Mouse (Mus musculus) heart, adult 2 months (tissue): Measurements from ENCODE around the gene Marveld1. TPM values are rescaled to one million over a fixed set of nuclear protein-coding genes. Genes with fewer than 3 reads are reported as not detected.

ENCODE experiments used
- DNase-seq, 2 experiments: peaks; one replicate each; pipeline ENCODE4 v3.0.0; 2021
- H3K27ac ChIP-seq: fragments of 200-600 bp; 2 replicates; pipeline ENCODE4 v1.8.1; 2022
- H3K27me3 ChIP-seq: fragments of 200-500 bp; 2 replicates; pipeline ENCODE4 v1.6.1; 2012; ENCODE audit warnings: mild to moderate bottlenecking, low read length, inconsistent platforms, mixed read lengths; ENCODE audit not compliant: control insufficient read depth, insufficient read depth
- H3K36me3 ChIP-seq: fragments of 200-500 bp; 2 replicates; pipeline ENCODE4 v1.6.1; 2012; ENCODE audit warnings: low read length, inconsistent platforms; ENCODE audit not compliant: control insufficient read depth, insufficient read depth
- H3K4me1 ChIP-seq: fragments of 200-500 bp; 2 replicates; pipeline ENCODE4 v1.6.1; 2011; ENCODE audit warnings: low read length; ENCODE audit not compliant: control insufficient read depth, insufficient read depth
- H3K4me3 ChIP-seq: fragments of 200-600 bp; 2 replicates; pipeline ENCODE4 v1.8.1; 2022
- H3K79me2 ChIP-seq: fragments of 200-500 bp; replicated peaks from 2 replicates; pipeline ENCODE4 v1.6.1; 2012; ENCODE audit warnings: mild to moderate bottlenecking, inconsistent platforms, low read length, moderate library complexity, mixed read lengths; ENCODE audit not compliant: control insufficient read depth, insufficient read depth
- H3K9ac ChIP-seq: fragments of 200-500 bp; 2 replicates; pipeline ENCODE4 v1.6.1; 2012; ENCODE audit warnings: low read depth, mild to moderate bottlenecking, control low read depth, inconsistent platforms, low read length, mixed read lengths
- CTCF ChIP-seq: fragments of 200-600 bp; IDR thresholded peaks from 2 replicates; pipeline ENCODE4 v1.8.1; 2022; ENCODE audit warnings: antibody characterized with exemption, mild to moderate bottlenecking, moderate library complexity
- EP300 ChIP-seq: fragments of 200-500 bp; IDR thresholded peaks from 2 replicates; pipeline ENCODE4 v1.6.1; 2011; ENCODE audit warnings: low read depth, low read length, control low read depth; ENCODE audit not compliant: insufficient read depth
- POLR2A ChIP-seq: fragments of 200-500 bp; IDR thresholded peaks from 2 replicates; pipeline ENCODE4 v1.6.1; 2011; ENCODE audit warnings: mild to moderate bottlenecking, low read depth, low read length, control low read depth; ENCODE audit not compliant: insufficient read depth
- WGBS: fragments of 180-500 bp; shearing (Covaris S2); methylation state at CpG from one replicate; pipeline ENCODE4 v1.1.7; 2018; 5-methylcytosine and 5-hydroxymethylcytosine counted together
- intact Hi-C: fragments of 180-260 bp; cut with DNase I; formaldehyde crosslinking; loops from one replicate; pipeline ENCODE4 v1.15.1; 2025
- polyA plus RNA-seq: library from polyadenylated mRNA; depleted of rRNA; stranded (reverse); fragments of >200 nt; gene quantifications from 2 replicates; pipeline ENCODE4 v1.2.3, GENCODE M21; 2012
- total RNA-seq, 2 experiments: library from RNA; stranded (reverse); gene quantifications; 2 replicates each; pipeline ENCODE4 v1.2.3; 2021

The Marveld1 gene
- total and polyA plus RNA-seq, 3 experiments = 21.1 to 55.0 (median 21.9) TPM

DNA sequence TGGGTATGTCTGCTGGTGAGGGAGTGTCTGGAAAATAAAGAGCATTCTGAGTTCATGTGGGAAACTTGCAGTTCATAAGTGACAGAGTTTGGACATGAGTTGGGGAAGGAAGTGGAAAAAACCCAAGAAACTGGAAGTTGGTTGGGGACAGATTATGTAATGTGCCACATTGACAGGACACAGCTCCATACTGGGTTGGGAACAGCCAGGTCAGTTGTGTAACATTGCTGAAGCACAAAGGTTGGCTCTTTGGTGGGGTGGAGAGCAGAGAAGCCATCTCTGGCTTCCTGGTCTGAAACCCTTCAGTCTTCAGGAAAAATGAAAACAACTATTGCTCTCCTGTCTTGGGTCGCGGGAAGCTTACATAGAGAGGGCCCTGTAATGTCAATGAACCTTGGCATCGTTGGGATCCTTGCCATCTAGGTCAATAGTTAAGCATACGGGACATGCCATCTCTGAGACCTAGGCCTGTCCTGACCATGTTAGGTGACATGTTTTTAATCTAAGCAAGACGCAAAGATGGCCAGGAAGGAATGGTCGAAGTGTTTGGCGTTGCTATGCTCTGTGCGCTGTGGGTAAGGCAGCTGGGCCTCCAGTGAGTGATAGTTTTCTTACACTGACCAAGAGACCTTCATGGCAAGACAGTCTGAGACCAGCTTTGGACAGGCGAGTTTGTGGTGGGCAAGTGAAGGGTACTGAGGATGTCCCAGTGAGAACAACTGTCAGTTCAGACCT is 757 bp upstream of the Marveld1 start:
- TF ChIP-seq CTCF = no peak
- TF ChIP-seq POLR2A = peak; percentile 48; the same call in 1 of the 2 replicates
- TF ChIP-seq EP300 = 0 out of 2 replicates have a peak, but pooled peaks have one; percentile 39
- DNase-seq = peak in 1 of 2 experiments; percentile 26
- Histone ChIP-seq H3K79me2 (no peaks in the 10 kb centered on the region), H3K4me3 (no peak overlapping the region), H3K27me3 (no peaks in the 10 kb centered on the region), H3K36me3 (no peaks in the 10 kb centered on the region), H3K27ac (peak overlapping the region; percentile 96), H3K4me1 (peaks cover 17% of the 10 kb centered on the region), H3K9ac (no peak overlapping the region)
- WGBS = 94% methylated on average over 9 of the region's 9 CpGs
- intact Hi-C loops = loop anchor here (5.0 to 10.0 kb wide), 3 partner anchors 54 to 212 kb away; partner anchors contain the start of genes Exosc1, Mms19, Pi4k2a and Ubtd1

DNA sequence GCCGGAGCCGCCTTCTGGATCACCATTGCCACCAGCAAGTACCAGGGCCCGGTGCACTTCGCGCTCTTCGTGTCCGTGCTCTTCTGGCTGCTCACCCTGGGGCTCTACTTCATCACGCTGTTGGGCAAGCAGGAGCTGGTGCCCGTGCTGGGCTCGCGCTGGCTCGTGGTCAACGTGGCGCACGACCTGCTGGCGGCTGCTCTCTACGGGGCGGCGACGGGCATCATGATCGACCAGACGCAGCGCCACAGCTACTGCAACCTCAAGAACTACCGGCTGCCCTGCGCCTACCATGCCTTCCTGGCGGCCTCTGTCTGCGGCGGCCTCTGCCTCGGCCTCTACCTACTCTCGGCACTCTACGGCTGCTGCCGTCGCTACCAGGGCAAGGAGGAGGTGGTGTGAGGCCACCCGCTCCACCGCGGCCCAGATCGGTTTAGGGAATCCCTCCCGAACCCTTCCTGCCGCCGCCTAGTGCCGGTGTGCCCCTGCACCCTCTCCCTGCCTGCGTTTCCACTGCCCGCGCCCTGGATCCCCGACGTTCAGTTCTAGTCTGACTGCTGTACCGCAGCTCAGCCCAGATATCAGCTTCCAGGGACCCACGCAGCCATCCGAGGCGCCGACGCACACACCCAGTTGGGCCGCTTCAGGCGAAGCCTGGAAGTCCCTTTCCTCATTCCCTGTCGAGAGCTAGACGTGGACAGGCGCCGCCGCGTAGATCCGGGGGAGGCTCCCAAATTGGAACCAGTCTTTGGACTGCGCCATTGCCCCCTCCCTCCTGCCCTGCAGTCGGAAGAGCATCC is 769 bp downstream of the Marveld1 start:
- H3K79me2 ChIP-seq = no peaks in the 10 kb centered on the region
- no peaks in the 10 kb centered on the region for H3K27me3 ChIP-seq
- no peaks in the 10 kb centered on the region for H3K36me3 ChIP-seq
- H3K4me3 ChIP-seq = peak overlapping the region; percentile 73
- peak overlapping the region; percentile 97 for H3K9ac ChIP-seq
- DNase-seq = peak; percentile 81 to 83
- peaks cover 20% of the 10 kb centered on the region for H3K4me1 ChIP-seq
- WGBS = 1% methylated on average over 63 of the region's 63 CpGs
- intact Hi-C loops = loop anchor here (5.0 to 10.0 kb wide), 3 partner anchors 56 to 213 kb away; partner anchors contain the start of genes Exosc1, Mms19, Pi4k2a and Ubtd1
- TF ChIP-seq CTCF (peak; percentile 1; the same call in 1 of the 2 replicates), POLR2A (peak; percentile 77), EP300 (0 out of 2 replicates have a peak, but pooled peaks have one; percentile 29)
- H3K27ac ChIP-seq = peak overlapping the region; percentile 96

DNA sequence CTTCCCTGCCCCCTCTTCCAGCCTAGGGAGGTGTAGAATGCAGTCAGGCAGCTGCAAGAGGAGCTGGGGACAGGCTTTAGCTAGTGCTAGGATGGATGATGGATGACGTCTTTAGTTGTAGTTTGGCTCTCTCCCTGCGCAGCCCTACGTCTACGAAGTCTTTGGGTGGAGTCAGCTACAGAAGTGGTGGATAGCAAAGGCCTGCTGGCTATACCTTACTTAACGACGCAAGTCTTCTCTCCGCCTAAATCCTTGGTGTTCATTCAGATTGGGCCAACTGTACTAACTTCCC is 1.3 kb downstream of the Marveld1 start:
- intact Hi-C loops = loop anchor here (5.0 to 10.0 kb wide), 3 partner anchors 56 to 214 kb away; partner anchors contain the start of genes Exosc1, Mms19, Pi4k2a and Ubtd1
- Histone ChIP-seq H3K4me1 (peaks cover 20% of the 10 kb centered on the region), H3K27ac (peak overlapping the region; percentile 96), H3K79me2 (no peaks in the 10 kb centered on the region), H3K9ac (peak overlapping the region; percentile 97), H3K4me3 (peak overlapping the region; percentile 73), H3K36me3 (no peaks in the 10 kb centered on the region), H3K27me3 (no peaks in the 10 kb centered on the region)
- TF ChIP-seq EP300 (no peak), POLR2A (peak; percentile 33; the same call in 1 of the 2 replicates)
- 36% methylated on average over 7 of the region's 7 CpGs for WGBS
- no peak for DNase-seq

DNA sequence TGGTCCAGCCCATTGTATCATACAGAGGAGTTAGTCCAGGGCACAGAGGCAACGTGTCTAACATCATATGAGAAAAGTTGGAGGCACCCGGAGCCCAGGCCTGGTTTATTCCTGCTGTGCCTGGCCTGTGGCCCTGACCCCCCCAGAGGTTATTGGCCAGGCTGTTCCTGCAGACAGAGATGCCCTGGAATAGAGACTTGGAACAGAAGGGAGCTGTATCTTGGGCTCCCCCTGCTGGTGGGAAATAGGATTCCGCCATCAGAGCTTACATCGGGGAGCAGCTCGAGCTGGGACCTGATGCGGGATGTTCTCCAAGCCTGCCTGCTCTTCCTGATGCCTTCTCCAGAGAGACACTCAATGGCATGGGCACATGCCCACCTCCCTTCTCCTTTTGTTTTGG is 4.8 kb downstream of the Marveld1 start:
- WGBS = 4% methylated on average over 6 of the region's 6 CpGs
- H3K4me3 ChIP-seq = no peak overlapping the region

DNA sequence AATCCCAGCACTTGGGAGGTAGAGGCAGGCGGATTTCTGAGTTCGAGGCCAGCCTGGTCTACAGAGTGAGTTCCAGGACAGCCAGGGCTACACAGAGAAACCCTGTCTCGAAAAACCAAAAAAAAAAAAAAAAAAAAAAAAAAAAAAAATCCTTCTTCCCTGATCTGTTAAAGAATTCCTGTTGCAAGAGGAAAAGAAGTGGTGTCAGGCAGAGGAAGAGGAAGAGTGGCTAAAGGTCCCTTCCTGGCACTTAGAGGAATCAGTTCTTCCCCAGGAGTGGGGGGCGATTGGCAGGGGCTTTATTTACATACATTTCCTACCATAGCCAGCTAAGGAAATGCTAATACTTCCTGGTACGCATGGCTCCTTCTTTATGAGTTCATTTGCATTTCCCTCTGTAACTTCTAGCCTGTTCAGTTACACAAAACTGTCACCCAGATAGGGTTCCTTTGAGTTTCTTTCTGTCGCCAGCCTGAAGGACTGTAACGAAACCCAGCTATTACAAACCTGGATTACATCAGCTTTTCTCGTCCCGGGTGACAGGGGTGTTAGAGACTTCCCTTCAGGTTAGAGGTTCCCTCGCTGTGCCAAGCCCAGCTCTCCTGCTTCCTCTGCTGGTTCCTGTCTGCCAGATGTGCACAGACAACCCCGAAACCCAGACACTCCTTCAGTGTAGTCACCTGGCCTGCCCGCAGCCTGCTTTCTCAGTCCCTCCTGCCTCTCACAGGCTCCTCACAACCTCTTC is 10.5 kb downstream of the Marveld1 start:
- no peaks in the 10 kb centered on the region for H3K27me3 ChIP-seq
- WGBS = 41% methylated on average over 12 of the region's 12 CpGs
- TF ChIP-seq EP300 = no peak
- TF ChIP-seq CTCF = no peak
- no peak for TF ChIP-seq POLR2A
- H3K36me3 ChIP-seq = no peaks in the 10 kb centered on the region
- DNase-seq = no peak
- H3K27ac ChIP-seq = no peak overlapping the region
- H3K79me2 ChIP-seq = no peaks in the 10 kb centered on the region
- intact Hi-C loops = no loop called here
- no peak overlapping the region for H3K4me3 ChIP-seq
- no peaks in the 10 kb centered on the region; the same call in 1 of the 2 replicates for H3K4me1 ChIP-seq
- no peak overlapping the region for H3K9ac ChIP-seq

More for the DNA sequence above, 4.8 kb downstream of the Marveld1 start:
- Histone ChIP-seq H3K27me3 (no peaks in the 10 kb centered on the region), H3K36me3 (no peaks in the 10 kb centered on the region), H3K9ac (no peak overlapping the region), H3K4me1 (peaks cover 11% of the 10 kb centered on the region), H3K27ac (peak overlapping the region; percentile 18), H3K79me2 (no peaks in the 10 kb centered on the region)
- intact Hi-C loops = loop anchor here (5.0 kb wide), 1 partner anchor 115 kb away; the partner anchor contains the start of gene Ankrd2
- TF ChIP-seq EP300 (peak; percentile 77), POLR2A (no peak)
- DNase-seq = peak; percentile 89
